In genomic region chr5:131165681-131166080, GRCm38 (mm10) we compare ENCODE assay signal across 17 mouse cellular contexts.
DNase-seq lines count a peak whose midpoint lies in the region; ATAC-seq and TF ChIP-seq lines count a peak whose summit lies in the region.
"Had no signal": no experiment of that assay in that cellular context is flagged by ENCODE, and none has a peak within 500 bp of the region (broad histone marks: within the 10 kb centered on the region; RNA-seq: fewer than 3 reads in every experiment).

No protein-coding gene starts in this region.

- H3K27ac ChIP-seq in layer of hippocampus, adult 2 months, result peak overlapping the region; percentile 85
- H3K27ac ChIP-seq in neural tube, embryonic 13.5 days (replicated peaks), result peak overlapping the region; percentile 49; the same call in 1 of the 2 replicates
- H3K27ac ChIP-seq in forebrain, embryonic 14.5 days (ENCODE audit: low read depth, low read length), result no peak overlapping the region
- no peak overlapping the region for H3K27ac ChIP-seq in thymus, adult 2 months (ENCODE audit: control insufficient read depth, insufficient read depth, low read length)
- H3K27ac ChIP-seq: forebrain, embryonic 10.5 days; heart, adult 2 months; midbrain, embryonic 12.5 days had no signal

- no peak overlapping the region for H3K4me2 ChIP-seq in neural tube, embryonic 13.5 days
- no peak overlapping the region for H3K4me2 ChIP-seq in forebrain, embryonic 14.5 days (ENCODE audit: low read length)
- H3K4me2 ChIP-seq: midbrain, embryonic 12.5 days had no signal

- H3K9ac ChIP-seq in neural tube, embryonic 13.5 days, result no peak overlapping the region
- H3K9ac ChIP-seq in forebrain, embryonic 14.5 days (ENCODE audit: low read length), result no peak overlapping the region
- H3K9ac ChIP-seq: liver, postnatal 0 days; midbrain, embryonic 12.5 days had no signal

- no peaks in the 10 kb centered on the region for H3K36me3 ChIP-seq in neural tube, embryonic 13.5 days
- no peaks in the 10 kb centered on the region for H3K36me3 ChIP-seq in forebrain, embryonic 14.5 days (ENCODE audit: control insufficient read depth, insufficient read depth, low read length)
- H3K36me3 ChIP-seq in thymus, adult 2 months (ENCODE audit: control insufficient read depth, insufficient read depth, low read length), result no peaks in the 10 kb centered on the region
- H3K36me3 ChIP-seq: forebrain, embryonic 10.5 days; midbrain, embryonic 12.5 days had no signal

- H3K4me3 ChIP-seq in layer of hippocampus, adult 2 months, result no peak overlapping the region
- H3K4me3 ChIP-seq in neural tube, embryonic 13.5 days, result no peak overlapping the region
- no peak overlapping the region for H3K4me3 ChIP-seq in forebrain, embryonic 14.5 days (ENCODE audit: low read depth, low read length)
- H3K4me3 ChIP-seq in thymus, adult 2 months (ENCODE audit: control insufficient read depth, insufficient read depth, low read length), result no peak overlapping the region
- H3K4me3 ChIP-seq: forebrain, embryonic 10.5 days; heart, adult 2 months; midbrain, embryonic 12.5 days had no signal

- peaks cover 6% of the 10 kb centered on the region; the same call in 1 of the 2 replicates for H3K9me3 ChIP-seq in neural tube, embryonic 13.5 days
- no peaks in the 10 kb centered on the region for H3K9me3 ChIP-seq in forebrain, embryonic 14.5 days (replicated peaks; ENCODE audit: control insufficient read depth, low read length)
- H3K9me3 ChIP-seq: forebrain, embryonic 10.5 days; midbrain, embryonic 12.5 days had no signal

- no peak for TF ChIP-seq POLR2A in thymus, adult 2 months (IDR thresholded peaks at IDR 0.05; ENCODE audit: control insufficient read depth, extremely low read depth, insufficient read depth, low read length, poor library complexity)

- 28% methylated on average over 7 of the region's 7 CpGs for WGBS in neural tube, embryonic 13.5 days
- 37% methylated on average over 7 of the region's 7 CpGs for WGBS in forebrain, embryonic 14.5 days
- WGBS in thymus, adult 2 months, result 86% methylated on average over 7 of the region's 7 CpGs

- peaks cover 5% of the 10 kb centered on the region; the same call in 1 of the 2 replicates for H3K4me1 ChIP-seq in neural tube, embryonic 13.5 days (replicated peaks)
- no peaks in the 10 kb centered on the region for H3K4me1 ChIP-seq in forebrain, embryonic 14.5 days (ENCODE audit: control insufficient read depth, insufficient read depth, low read length)
- no peaks in the 10 kb centered on the region for H3K4me1 ChIP-seq in thymus, adult 2 months (replicated peaks; ENCODE audit: control insufficient read depth, insufficient read depth, low read length)

- ATAC-seq in neural tube, embryonic 13.5 days (ENCODE audit: low read depth), result peak; percentile 56; the same call in 1 of the 2 replicates
- ATAC-seq in forebrain, embryonic 14.5 days, result no peak
- ATAC-seq: inflammation-experienced regulatory T-cells, adult 6 months; liver, postnatal 0 days had no signal

- H3K27me3 ChIP-seq in neural tube, embryonic 13.5 days, result no peaks in the 10 kb centered on the region
- H3K27me3 ChIP-seq in forebrain, embryonic 14.5 days (replicated peaks; ENCODE audit: control insufficient read depth, insufficient read depth, low read length), result no peaks in the 10 kb centered on the region
- no peaks in the 10 kb centered on the region for H3K27me3 ChIP-seq in thymus, adult 2 months (ENCODE audit: control insufficient read depth, insufficient read depth, low read length)
- H3K27me3 ChIP-seq: midbrain, embryonic 12.5 days had no signal

- no peak for TF ChIP-seq CTCF in layer of hippocampus, adult 2 months (conservative IDR thresholded peaks at IDR 0.05)
- TF ChIP-seq CTCF in thymus, adult 2 months (IDR thresholded peaks at IDR 0.05; ENCODE audit: borderline replicate concordance, control insufficient read depth, extremely low read depth, insufficient read depth, low read length, poor library complexity), result no peak

- peak; percentile 11 for DNase-seq in embryo, embryonic 11 days
- no peak for DNase-seq in embryo, embryonic 10 days (ENCODE audit: low spot score)
- peak in 1 of 2 experiments; percentile 44 for DNase-seq in layer of hippocampus, adult 2 months (ENCODE audit: low spot score in 2 of 2)
- DNase-seq in layer of hippocampus, postnatal 10 days (ENCODE audit: low spot score in 2 of 2), result no peak
- peak; percentile 15 for DNase-seq in fibroblast of lung, adult 2 months (ENCODE audit: low read depth)
- no peak for DNase-seq in forebrain, embryonic 14.5 days (ENCODE audit: low spot score)
- no peak for DNase-seq in thymus, adult 2 months
- DNase-seq: adrenal gland, adult 2 months; heart, adult 2 months; kidney, adult 9 months; kidney, postnatal 4 days; liver, postnatal 0 days; right cerebral cortex, postnatal 4 days had no signal

Comparison
In these comparisons a context has a peak if more than half of its experiments do, and no peak if none do; other contexts are left out.
1. DNase-seq: peak in embryo, embryonic 11 days (single experiment) and fibroblast of lung, adult 2 months (single experiment); none in embryo, embryonic 10 days (single experiment), layer of hippocampus, postnatal 10 days (0 of 2), forebrain, embryonic 14.5 days (single experiment) and thymus, adult 2 months (single experiment).
2. H3K27ac ChIP-seq: peak in layer of hippocampus, adult 2 months (single experiment) and neural tube, embryonic 13.5 days (single experiment); none in forebrain, embryonic 14.5 days (single experiment) and thymus, adult 2 months (single experiment).